Mouse (Mus musculus) stomach, embryonic 14.5 days (tissue): ENCODE results near the gene Atp6v1e2. TPM values are rescaled to one million over a fixed set of nuclear protein-coding genes. Genes with fewer than 3 reads are reported as not detected.

Experiments used
- ATAC-seq: fragments of 200-750 bp; cut with Nextera tagmentation; 2 replicates; pipeline ENCODE4 v1.8.0; 2017; ENCODE audit warnings: low read depth, moderate TSS enrichment; ENCODE audit not compliant: insufficient number of reproducible peaks, insufficient read depth, low FRiP score
- H3K27ac ChIP-seq: fragments of 300-500 bp; sonication (generic); 2 replicates; pipeline ENCODE4 v1.5.1; 2014; ENCODE audit warnings: mild to moderate bottlenecking, low read length, moderate library complexity, mixed read lengths
- H3K27me3 ChIP-seq: fragments of 300-500 bp; sonication (generic); 2 replicates; pipeline ENCODE4 v1.6.1; 2014; ENCODE audit warnings: low read length, control low read depth, mixed read lengths; ENCODE audit not compliant: control insufficient read depth, insufficient read depth
- H3K36me3 ChIP-seq: fragments of 300-500 bp; sonication (generic); 2 replicates; pipeline ENCODE4 v1.6.1; 2014; ENCODE audit warnings: mild to moderate bottlenecking, control low read depth, low read length, moderate library complexity, mixed read lengths; ENCODE audit not compliant: control insufficient read depth, insufficient read depth
- H3K4me1 ChIP-seq: fragments of 300-500 bp; sonication (generic); 2 replicates; pipeline ENCODE4 v1.6.1; 2014; ENCODE audit warnings: low read length, control low read depth, mixed read lengths; ENCODE audit not compliant: control insufficient read depth, insufficient read depth
- H3K4me2 ChIP-seq: fragments of 300-500 bp; sonication (generic); replicated peaks from 2 replicates; pipeline ENCODE4 v1.6.1; 2014; ENCODE audit warnings: low read depth, low read length, control low read depth
- H3K4me3 ChIP-seq: fragments of 300-500 bp; sonication (generic); 2 replicates; pipeline ENCODE4 v1.5.1; 2014; ENCODE audit warnings: low read depth, low read length, control low read depth
- H3K9ac ChIP-seq: fragments of 300-500 bp; sonication (generic); replicated peaks from 2 replicates; pipeline ENCODE4 v1.6.1; 2014; ENCODE audit warnings: low read depth, mild to moderate bottlenecking, control low read depth, low read length, moderate library complexity, mixed read lengths
- H3K9me3 ChIP-seq: fragments of 300-500 bp; sonication (generic); 2 replicates; pipeline ENCODE4 v1.6.1; 2016; ENCODE audit warnings: low read depth, low read length, control low read depth; ENCODE audit not compliant: control insufficient read depth
- WGBS: fragments of 180-500 bp; shearing (Covaris S2); extraction: QIAGEN DNeasy Blood & Tissue Kit; methylation state at CpG from one replicate; pipeline ENCODE4 v1.1.7; 2014; 5-methylcytosine and 5-hydroxymethylcytosine counted together
- polyA plus RNA-seq: library from polyadenylated mRNA; unstranded; fragments of >200 nt; fragmentation: Nextera tagmentation; extraction: Ambion mirVana; gene quantifications from 2 replicates; pipeline ENCODE4 v1.2.1, GENCODE M21; 2014

Gene Atp6v1e2
- polyA plus RNA-seq, 1 experiment from 2014 or later = not detected

DNA sequence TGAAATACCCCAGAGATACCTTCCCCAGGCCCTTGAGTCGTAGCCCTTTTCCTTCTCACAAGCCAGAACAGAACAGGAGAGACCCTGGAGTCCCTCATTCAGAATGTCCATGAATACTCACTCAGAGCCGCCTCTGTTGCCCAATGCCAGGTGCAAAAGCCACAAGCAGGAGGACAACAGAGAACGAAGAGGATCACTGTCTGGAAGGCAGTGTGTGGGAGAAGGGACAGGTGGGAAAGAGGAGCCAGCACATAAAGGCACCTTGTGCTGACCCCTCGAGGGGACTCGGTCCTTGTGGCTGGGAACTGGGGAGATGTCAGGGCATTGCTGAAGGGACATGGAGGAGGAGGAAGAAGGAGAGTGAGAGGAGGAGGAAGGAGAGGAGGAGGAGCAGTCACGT is 5.6 kb downstream of the Atp6v1e2 start:
- Histone ChIP-seq H3K27me3 (no peaks in the 10 kb centered on the region), H3K9me3 (no peaks in the 10 kb centered on the region), H3K27ac (no peak overlapping the region), H3K36me3 (no peaks in the 10 kb centered on the region), H3K4me1 (0 out of 2 replicates have a peak, but pooled peaks cover 3% of the 10 kb centered on the region), H3K4me2 (no peak overlapping the region), H3K9ac (no peak overlapping the region), H3K4me3 (no peak overlapping the region)
- no peak for ATAC-seq
- WGBS = 60% methylated on average over 6 of the region's 6 CpGs

DNA sequence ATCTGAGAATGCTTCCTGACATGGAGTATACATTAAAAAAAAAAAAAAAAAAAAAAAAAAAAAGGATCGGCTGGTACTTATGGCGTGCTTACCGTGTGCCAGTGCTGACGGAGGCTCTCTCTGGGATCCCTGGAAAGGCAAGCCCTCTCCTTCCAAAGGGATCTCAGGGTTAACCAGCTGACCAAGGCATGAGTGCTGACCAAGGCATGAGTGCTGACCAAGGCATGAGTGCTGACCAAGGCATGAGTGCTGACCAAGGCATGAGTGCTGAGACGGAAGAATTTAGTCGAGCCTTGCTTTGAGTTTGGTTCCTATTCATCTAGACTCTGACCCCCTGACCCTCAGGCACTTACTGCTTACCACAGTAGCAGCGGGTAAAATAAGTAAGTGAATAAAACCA is 9.0 kb downstream of the Atp6v1e2 start:
- ATAC-seq = no peak
- H3K36me3 ChIP-seq = no peaks in the 10 kb centered on the region
- WGBS = 66% methylated on average over 7 of the region's 7 CpGs
- no peaks in the 10 kb centered on the region for H3K27me3 ChIP-seq
- no peaks in the 10 kb centered on the region for H3K9me3 ChIP-seq
- H3K4me2 ChIP-seq = no peak overlapping the region
- H3K4me1 ChIP-seq = peaks cover 3% of the 10 kb centered on the region; the same call in 1 of the 2 replicates
- no peak overlapping the region for H3K4me3 ChIP-seq
- no peak overlapping the region for H3K27ac ChIP-seq
- H3K9ac ChIP-seq = no peak overlapping the region

- Histone ChIP-seq H3K27me3 (no peaks in the 10 kb centered on the region), H3K9ac (no peak overlapping the region), H3K27ac (peak overlapping the region; percentile 30; the same call in 1 of the 2 replicates), H3K4me2 (peak overlapping the region; percentile 55), H3K9me3 (no peaks in the 10 kb centered on the region), H3K4me3 (peak overlapping the region; percentile 28), H3K4me1 (peaks cover 3% of the 10 kb centered on the region; the same call in 1 of the 2 replicates), H3K36me3 (no peaks in the 10 kb centered on the region)
- WGBS = 5% methylated on average over 20 of the region's 20 CpGs
- ATAC-seq = peak; percentile 83; the same call in 1 of the 2 replicates
Measured at GRCm38 (mm10) chr17:86937497-86938155, 10.1 kb downstream of the Atp6v1e2 start.

DNA sequence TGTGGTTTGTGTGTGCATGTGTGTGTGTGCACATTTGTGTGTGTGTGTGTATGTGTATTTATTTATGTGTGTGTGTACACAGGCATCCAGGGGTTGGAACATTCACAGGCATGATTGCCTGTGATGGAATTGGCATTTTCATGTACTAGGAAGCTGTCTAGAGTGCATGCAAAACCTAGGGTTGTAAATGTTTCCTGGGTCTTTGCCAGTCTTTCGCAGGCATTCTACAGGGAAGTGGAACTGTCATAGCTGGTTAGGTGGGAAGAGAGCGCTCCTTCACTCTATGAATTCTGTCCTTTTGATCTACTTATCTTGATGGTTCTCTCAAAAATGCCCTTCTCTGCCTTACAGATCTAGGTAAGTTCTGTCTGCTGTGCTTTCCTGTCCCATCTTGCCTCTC is 10.6 kb downstream of the Atp6v1e2 start:
- H3K27ac ChIP-seq = no peak overlapping the region; the same call in 1 of the 2 replicates
- H3K27me3 ChIP-seq = no peaks in the 10 kb centered on the region
- no peak overlapping the region for H3K9ac ChIP-seq
- H3K4me3 ChIP-seq = no peak overlapping the region; the same call in 1 of the 2 replicates
- H3K9me3 ChIP-seq = no peaks in the 10 kb centered on the region
- no peaks in the 10 kb centered on the region for H3K36me3 ChIP-seq
- no peak for ATAC-seq
- 58% methylated on average over 2 of the region's 2 CpGs for WGBS
- H3K4me2 ChIP-seq = peak overlapping the region; percentile 55
- H3K4me1 ChIP-seq = peaks cover 3% of the 10 kb centered on the region; the same call in 1 of the 2 replicates

DNA sequence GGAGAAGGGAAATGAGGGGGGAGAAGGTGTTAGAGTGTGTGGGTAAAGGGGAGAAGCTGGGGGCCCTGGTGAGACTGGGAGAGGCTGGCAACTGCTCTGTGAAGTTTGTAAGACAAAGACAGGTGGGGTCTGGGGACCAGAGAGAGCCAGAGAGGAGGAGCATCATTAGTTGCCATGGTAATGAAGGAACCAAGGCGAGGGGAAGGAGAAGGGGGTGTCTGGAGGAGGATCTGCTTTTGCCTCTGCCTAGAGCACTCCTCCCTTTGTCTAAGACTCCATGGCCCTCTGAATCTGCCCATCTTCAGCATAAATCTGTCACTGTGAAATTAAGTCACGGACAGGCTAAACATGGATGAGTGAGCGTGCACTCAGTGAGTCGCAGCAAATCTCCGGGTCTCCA is 14.8 kb downstream of the Atp6v1e2 start:
- Histone ChIP-seq H3K36me3 (no peaks in the 10 kb centered on the region), H3K4me3 (no peak overlapping the region), H3K9ac (no peak overlapping the region), H3K4me1 (peaks cover 3% of the 10 kb centered on the region; the same call in 1 of the 2 replicates), H3K27me3 (no peaks in the 10 kb centered on the region), H3K9me3 (no peaks in the 10 kb centered on the region), H3K4me2 (no peak overlapping the region), H3K27ac (no peak overlapping the region)
- ATAC-seq = no peak
- 41% methylated on average over 5 of the region's 5 CpGs for WGBS

GRCm38 (mm10) chr17:86929981-86930380 is 17.7 kb downstream of the Atp6v1e2 start:
- H3K36me3 ChIP-seq = no peaks in the 10 kb centered on the region
- no peak overlapping the region for H3K27ac ChIP-seq
- no peaks in the 10 kb centered on the region for H3K27me3 ChIP-seq
- H3K4me3 ChIP-seq = no peak overlapping the region
- 0 out of 2 replicates have a peak, but pooled peaks cover 3% of the 10 kb centered on the region for H3K9me3 ChIP-seq
- no peak overlapping the region for H3K4me2 ChIP-seq
- H3K4me1 ChIP-seq = no peaks in the 10 kb centered on the region
- H3K9ac ChIP-seq = no peak overlapping the region
- ATAC-seq = no peak

DNA sequence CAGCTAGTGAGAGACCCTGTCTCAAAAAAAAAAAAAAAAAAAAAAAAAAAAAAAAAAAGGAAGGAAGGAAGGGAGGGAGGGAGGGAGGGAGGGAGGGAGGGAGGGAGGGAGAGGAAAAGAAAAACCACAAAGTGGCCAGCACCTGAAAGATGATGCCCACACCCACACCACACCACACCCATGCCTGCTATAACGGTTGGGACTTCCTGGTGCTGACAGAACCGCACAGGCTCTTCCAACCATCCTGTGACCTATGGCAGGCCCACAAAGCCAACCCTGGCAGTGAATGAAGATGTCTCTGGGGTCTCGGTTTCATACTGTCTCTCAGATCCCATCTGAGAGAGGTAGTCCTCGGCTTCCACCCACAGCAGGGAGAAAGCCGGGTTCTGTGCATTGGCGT is 18.3 kb downstream of the Atp6v1e2 start:
- no peak overlapping the region for H3K4me2 ChIP-seq
- H3K27me3 ChIP-seq = no peaks in the 10 kb centered on the region
- no peak overlapping the region for H3K4me3 ChIP-seq
- H3K27ac ChIP-seq = no peak overlapping the region; the same call in 1 of the 2 replicates
- no peaks in the 10 kb centered on the region for H3K4me1 ChIP-seq
- H3K9me3 ChIP-seq = 0 out of 2 replicates have a peak, but pooled peaks cover 3% of the 10 kb centered on the region
- WGBS = 81% methylated on average over 6 of the region's 6 CpGs
- H3K9ac ChIP-seq = no peak overlapping the region
- no peaks in the 10 kb centered on the region for H3K36me3 ChIP-seq
- ATAC-seq = no peak

- H3K4me1 ChIP-seq = no peaks in the 10 kb centered on the region
- H3K27ac ChIP-seq = no peak overlapping the region
- no peak overlapping the region for H3K4me2 ChIP-seq
- H3K9ac ChIP-seq = no peak overlapping the region
- no peaks in the 10 kb centered on the region for H3K36me3 ChIP-seq
- 0 out of 2 replicates have a peak, but pooled peaks cover 3% of the 10 kb centered on the region for H3K9me3 ChIP-seq
- no peaks in the 10 kb centered on the region for H3K27me3 ChIP-seq
- H3K4me3 ChIP-seq = no peak overlapping the region
- 88% methylated on average over 3 of the region's 3 CpGs for WGBS
- ATAC-seq = no peak
Measured at GRCm38 (mm10) chr17:86926836-86927235, 20.9 kb downstream of the Atp6v1e2 start.
